Mouse (Mus musculus) heart, embryonic 16.5 days (tissue): ENCODE data around the gene Aebp2. TPM values are rescaled to one million over a fixed set of nuclear protein-coding genes. Genes with fewer than 3 reads are reported as not detected.
"Not testable (repeated sequence)": the region's sequence is repeated elsewhere in the genome, so short reads cannot be mapped to it uniquely, and the experiment has no call there.

Experiments
- ATAC-seq: fragments of 200-750 bp; cut with Nextera tagmentation; replicated peaks from 2 replicates; pipeline ENCODE4 v1.8.0; 2017; ENCODE audit warnings: moderate number of reproducible peaks; ENCODE audit not compliant: insufficient read depth, low FRiP score; ENCODE audit errors: extremely low read depth
- H3K27ac ChIP-seq: fragments of 300-500 bp; sonication (generic); 2 replicates; pipeline ENCODE4 v1.5.1; 2014; ENCODE audit warnings: mild to moderate bottlenecking, low read length, control low read depth, moderate library complexity
- H3K27me3 ChIP-seq: fragments of 300-500 bp; sonication (generic); 2 replicates; pipeline ENCODE4 v1.6.1; 2014; ENCODE audit warnings: low read length, mixed read lengths; ENCODE audit not compliant: control insufficient read depth, insufficient read depth
- H3K36me3 ChIP-seq: fragments of 300-500 bp; sonication (generic); 2 replicates; pipeline ENCODE4 v1.6.1; 2014; ENCODE audit not compliant: control insufficient read depth, insufficient read depth
- H3K4me1 ChIP-seq: fragments of 300-500 bp; sonication (generic); 2 replicates; pipeline ENCODE4 v1.6.1; 2014; ENCODE audit warnings: low read length, mixed read lengths; ENCODE audit not compliant: control insufficient read depth, insufficient read depth
- H3K4me2 ChIP-seq: fragments of 300-500 bp; sonication (generic); 2 replicates; pipeline ENCODE4 v1.6.1; 2014; ENCODE audit warnings: low read depth, mild to moderate bottlenecking, control low read depth, low read length
- H3K4me3 ChIP-seq: fragments of 300-500 bp; sonication (generic); 2 replicates; pipeline ENCODE4 v1.5.1; 2014; ENCODE audit warnings: mild to moderate bottlenecking, control low read depth, low read length
- H3K9ac ChIP-seq: fragments of 300-500 bp; sonication (generic); 2 replicates; pipeline ENCODE4 v1.6.1; 2014; ENCODE audit warnings: low read length, control low read depth
- H3K9me3 ChIP-seq: fragments of 300-500 bp; sonication (generic); replicated peaks from 2 replicates; pipeline ENCODE4 v1.6.1; 2016; ENCODE audit warnings: low read length; ENCODE audit not compliant: control insufficient read depth
- WGBS: fragments of 180-500 bp; shearing (Covaris S2); extraction: QIAGEN DNeasy Blood & Tissue Kit; methylation state at CpG from one replicate; pipeline ENCODE4 v1.1.7; 2014; 5-methylcytosine and 5-hydroxymethylcytosine counted together
- polyA plus RNA-seq: library from polyadenylated mRNA; unstranded; fragments of >200 nt; fragmentation: Nextera tagmentation; extraction: Ambion mirVana; gene quantifications from 2 replicates; pipeline ENCODE4 v1.2.1, GENCODE M21; 2015

Aebp2 gene
- polyA plus RNA-seq, 1 experiment from 2014 or later: 9.0 TPM

- Histone ChIP-seq H3K27ac (no peak overlapping the region), H3K9me3 (no peaks in the 10 kb centered on the region), H3K4me3 (no peak overlapping the region), H3K9ac (no peak overlapping the region), H3K4me2 (no peak overlapping the region), H3K4me1 (no peaks in the 10 kb centered on the region), H3K27me3 (no peaks in the 10 kb centered on the region), H3K36me3 (no peaks in the 10 kb centered on the region)
- ATAC-seq: no peak
- 28% methylated on average over 8 of the region's 8 CpGs for WGBS
Measured at GRCm38 (mm10) chr6:140603228-140603944, 19.1 kb upstream of the Aebp2 start.

GRCm38 (mm10) chr6:140605173-140605572 lies 17.3 kb upstream of the Aebp2 start:
- H3K27me3 ChIP-seq, H3K4me1 ChIP-seq, H3K27ac ChIP-seq, H3K4me3 ChIP-seq, H3K9ac ChIP-seq, H3K4me2 ChIP-seq, H3K9me3 ChIP-seq, H3K36me3 ChIP-seq, ATAC-seq: not testable (repeated sequence)
- 87% methylated on average over 5 of the region's 5 CpGs for WGBS

GRCm38 (mm10) chr6:140605732-140606131 lies 16.7 kb upstream of the Aebp2 start:
- H3K4me3 ChIP-seq: no peak overlapping the region
- H3K9ac ChIP-seq: no peak overlapping the region
- ATAC-seq: no peak
- no peaks in the 10 kb centered on the region for H3K9me3 ChIP-seq
- no peak overlapping the region for H3K27ac ChIP-seq
- H3K4me1 ChIP-seq: no peaks in the 10 kb centered on the region
- no peaks in the 10 kb centered on the region for H3K27me3 ChIP-seq
- no peak overlapping the region for H3K4me2 ChIP-seq
- no peaks in the 10 kb centered on the region for H3K36me3 ChIP-seq
- 65% methylated on average over 3 of the region's 3 CpGs for WGBS

GRCm38 (mm10) chr6:140606534-140606933 lies 15.9 kb upstream of the Aebp2 start:
- Histone ChIP-seq H3K27ac (no peak overlapping the region), H3K4me3 (no peak overlapping the region), H3K9ac (no peak overlapping the region), H3K27me3 (no peaks in the 10 kb centered on the region), H3K4me1 (no peaks in the 10 kb centered on the region), H3K36me3 (no peaks in the 10 kb centered on the region), H3K9me3 (no peaks in the 10 kb centered on the region), H3K4me2 (no peak overlapping the region)
- WGBS: 75% methylated on average over 10 of the region's 10 CpGs
- ATAC-seq: no peak

GRCm38 (mm10) chr6:140608666-140609065 lies 13.8 kb upstream of the Aebp2 start:
- H3K4me1 ChIP-seq: no peaks in the 10 kb centered on the region
- WGBS: 91% methylated on average over 6 of the region's 6 CpGs

GRCm38 (mm10) chr6:140609533-140609932 lies 12.9 kb upstream of the Aebp2 start:
- H3K4me2 ChIP-seq: no peak overlapping the region
- 79% methylated on average over 4 of the region's 4 CpGs for WGBS

More at GRCm38 (mm10) chr6:140608666-140609065, 13.8 kb upstream of the Aebp2 start:
- Histone ChIP-seq H3K27ac (no peak overlapping the region), H3K4me3 (no peak overlapping the region), H3K36me3 (no peaks in the 10 kb centered on the region), H3K9me3 (no peaks in the 10 kb centered on the region), H3K27me3 (no peaks in the 10 kb centered on the region), H3K4me2 (no peak overlapping the region), H3K9ac (no peak overlapping the region)
- no peak for ATAC-seq

GRCm38 (mm10) chr6:140610117-140610516 lies 12.3 kb upstream of the Aebp2 start:
- H3K9me3 ChIP-seq: no peaks in the 10 kb centered on the region
- H3K36me3 ChIP-seq: no peaks in the 10 kb centered on the region
- no peak for ATAC-seq
- no peaks in the 10 kb centered on the region for H3K4me1 ChIP-seq
- 87% methylated on average over 5 of the region's 5 CpGs for WGBS
- no peak overlapping the region for H3K27ac ChIP-seq
- H3K9ac ChIP-seq: no peak overlapping the region
- no peak overlapping the region for H3K4me2 ChIP-seq
- no peaks in the 10 kb centered on the region for H3K27me3 ChIP-seq
- no peak overlapping the region for H3K4me3 ChIP-seq

More at GRCm38 (mm10) chr6:140609533-140609932, 12.9 kb upstream of the Aebp2 start:
- Histone ChIP-seq H3K27me3 (no peaks in the 10 kb centered on the region), H3K27ac (no peak overlapping the region), H3K9me3 (no peaks in the 10 kb centered on the region), H3K9ac (no peak overlapping the region), H3K36me3 (no peaks in the 10 kb centered on the region), H3K4me3 (no peak overlapping the region), H3K4me1 (no peaks in the 10 kb centered on the region)
- no peak for ATAC-seq

GRCm38 (mm10) chr6:140611282-140611681 lies 11.2 kb upstream of the Aebp2 start:
- Histone ChIP-seq H3K4me1 (no peaks in the 10 kb centered on the region), H3K9ac (no peak overlapping the region), H3K4me2 (no peak overlapping the region), H3K4me3 (no peak overlapping the region), H3K27me3 (no peaks in the 10 kb centered on the region), H3K36me3 (no peaks in the 10 kb centered on the region), H3K9me3 (no peaks in the 10 kb centered on the region), H3K27ac (no peak overlapping the region)
- no peak for ATAC-seq
- WGBS: 66% methylated on average over 4 of the region's 4 CpGs

- Histone ChIP-seq H3K4me2 (no peak overlapping the region), H3K4me3 (no peak overlapping the region), H3K27me3 (no peaks in the 10 kb centered on the region), H3K36me3 (no peaks in the 10 kb centered on the region), H3K27ac (no peak overlapping the region), H3K9ac (no peak overlapping the region), H3K9me3 (no peaks in the 10 kb centered on the region), H3K4me1 (no peaks in the 10 kb centered on the region)
- WGBS: 70% methylated on average over 13 of the region's 13 CpGs
- ATAC-seq: no peak
Measured at GRCm38 (mm10) chr6:140611893-140612473, 10.5 kb upstream of the Aebp2 start.
